Mouse (Mus musculus) thymus, adult 2 months (tissue): ENCODE results near the gene Aqp3.

Source experiments
- CTCF ChIP-seq: fragments of 200-500 bp; IDR thresholded peaks from 2 replicates; pipeline ENCODE4 v1.5.1; 2012; ENCODE audit warnings: mild to moderate bottlenecking, control low read depth, low read length, moderate library complexity, borderline replicate concordance; ENCODE audit not compliant: control insufficient read depth, poor library complexity, insufficient read depth; ENCODE audit errors: extremely low read depth
- POLR2A ChIP-seq: fragments of 200-500 bp; IDR thresholded peaks from 2 replicates; pipeline ENCODE4 v1.6.1; 2012; ENCODE audit warnings: mild to moderate bottlenecking, low read length, control low read depth, moderate library complexity; ENCODE audit not compliant: control insufficient read depth, poor library complexity, insufficient read depth; ENCODE audit errors: extremely low read depth

GRCm38 (mm10) chr4:41092958-41093357, 5.0 kb downstream of the Aqp3 start:
- TF ChIP-seq CTCF = no peak
- TF ChIP-seq POLR2A = no peak
